In the genomic region with DNA sequence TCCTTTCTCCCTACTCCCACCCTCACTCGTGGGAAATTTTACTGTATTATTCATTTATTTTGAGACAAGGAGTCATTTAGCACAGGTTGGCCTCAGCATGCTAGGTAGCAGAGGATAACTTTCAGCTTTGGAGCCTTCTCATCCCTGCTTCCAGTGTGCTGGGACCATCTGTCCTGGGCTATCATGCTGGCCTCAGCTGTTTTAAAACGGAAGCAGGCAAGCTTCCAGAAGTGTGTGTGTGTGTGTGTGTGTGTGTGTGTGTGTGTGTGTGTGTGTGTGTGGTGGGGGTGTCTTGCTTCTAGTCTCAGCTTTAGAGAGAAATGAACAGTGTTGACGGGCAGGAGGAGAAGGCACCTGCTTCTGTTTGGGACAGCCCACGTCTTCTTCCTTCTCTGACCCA, we compare ENCODE assay signal across 16 mouse cellular contexts. TPM values are rescaled to one million over a fixed set of nuclear protein-coding genes. Genes with fewer than 3 reads are reported as not detected.
DNase-seq lines count a peak whose midpoint lies in the region; ATAC-seq lines count a peak whose summit lies in the region.
"Had no signal": no experiment of that assay in that cellular context is flagged by ENCODE, and none has a peak within 500 bp of the region (broad histone marks: within the 10 kb centered on the region; RNA-seq: fewer than 3 reads in every experiment).

No protein-coding gene starts in this region.

- DNase-seq in hindbrain, embryonic 10.5 days (ENCODE audit: low spot score) = no peak
- no peak for DNase-seq in hindbrain, embryonic 11.5 days (ENCODE audit: low spot score)
- peak; percentile 18 for DNase-seq in liver
- no peak for DNase-seq in liver, embryonic 11.5 days (ENCODE audit: low spot score)
- no peak for DNase-seq in embryonic facial prominence, embryonic 10.5 days (ENCODE audit: low spot score)
- DNase-seq in kidney, postnatal 25 days = peak; percentile 53 to 55
- no peak for DNase-seq in right cerebral cortex, postnatal 4 days
- no peak for DNase-seq in thymus, postnatal 25 days
- DNase-seq: cerebellum, postnatal 36 days; gastrocnemius, adult 2 months had no signal

- no peak for ATAC-seq in hindbrain, embryonic 11.5 days (ENCODE audit: low FRiP score)
- no peak for ATAC-seq in liver, embryonic 11.5 days (replicated peaks; ENCODE audit: low FRiP score)
- ATAC-seq: midbrain, embryonic 15.5 days had no signal

- H3K36me3 ChIP-seq in hindbrain, embryonic 10.5 days = no peaks in the 10 kb centered on the region
- no peaks in the 10 kb centered on the region for H3K36me3 ChIP-seq in hindbrain, embryonic 11.5 days (ENCODE audit: control insufficient read depth, insufficient read depth, low read length)
- H3K36me3 ChIP-seq in liver, embryonic 11.5 days (ENCODE audit: control insufficient read depth, insufficient read depth, low read length) = no peaks in the 10 kb centered on the region
- H3K36me3 ChIP-seq in embryonic facial prominence, embryonic 10.5 days (replicated peaks) = no peaks in the 10 kb centered on the region
- H3K36me3 ChIP-seq: liver, embryonic 15.5 days; midbrain, embryonic 15.5 days had no signal

- H3K4me3 ChIP-seq in hindbrain, embryonic 10.5 days = no peak overlapping the region
- no peak overlapping the region for H3K4me3 ChIP-seq in hindbrain, embryonic 11.5 days (ENCODE audit: low read depth, low read length)
- H3K4me3 ChIP-seq in liver, embryonic 11.5 days (ENCODE audit: low read depth, low read length) = no peak overlapping the region
- no peak overlapping the region for H3K4me3 ChIP-seq in embryonic facial prominence, embryonic 10.5 days
- H3K4me3 ChIP-seq: erythroblast, embryonic 14.5 days; gastrocnemius, adult 2 months; layer of hippocampus, adult 2 months; left cerebral cortex, adult 2 months; liver, embryonic 15.5 days; midbrain, embryonic 15.5 days had no signal

- H3K9ac ChIP-seq in hindbrain, embryonic 11.5 days (ENCODE audit: low read depth, low read length) = no peak overlapping the region
- H3K9ac ChIP-seq in liver, embryonic 11.5 days (ENCODE audit: low read depth, low read length) = no peak overlapping the region
- H3K9ac ChIP-seq: liver, embryonic 15.5 days; midbrain, embryonic 15.5 days had no signal

- peaks cover 27% of the 10 kb centered on the region for H3K4me1 ChIP-seq in hindbrain, embryonic 10.5 days (replicated peaks)
- H3K4me1 ChIP-seq in hindbrain, embryonic 11.5 days (replicated peaks; ENCODE audit: control insufficient read depth, insufficient read depth, low read length) = no peaks in the 10 kb centered on the region
- peaks cover 6% of the 10 kb centered on the region for H3K4me1 ChIP-seq in liver, embryonic 11.5 days (replicated peaks; ENCODE audit: control insufficient read depth, insufficient read depth, low read length)
- H3K4me1 ChIP-seq in embryonic facial prominence, embryonic 10.5 days = peaks cover 37% of the 10 kb centered on the region

- no peak overlapping the region for H3K4me2 ChIP-seq in hindbrain, embryonic 11.5 days (replicated peaks; ENCODE audit: low read depth, low read length)
- H3K4me2 ChIP-seq in liver, embryonic 11.5 days = no peak overlapping the region
- H3K4me2 ChIP-seq: liver, embryonic 15.5 days; midbrain, embryonic 15.5 days had no signal

- H3K27ac ChIP-seq in hindbrain, embryonic 10.5 days = peak overlapping the region; percentile 23; the same call in 1 of the 2 replicates
- H3K27ac ChIP-seq in hindbrain, embryonic 11.5 days (ENCODE audit: low read depth, low read length) = no peak overlapping the region
- H3K27ac ChIP-seq in liver, embryonic 11.5 days (ENCODE audit: low read depth, low read length) = no peak overlapping the region
- peak overlapping the region; percentile 63 for H3K27ac ChIP-seq in embryonic facial prominence, embryonic 10.5 days (replicated peaks)
- H3K27ac ChIP-seq: gastrocnemius, adult 2 months; layer of hippocampus, adult 2 months; left cerebral cortex, adult 2 months; liver, embryonic 15.5 days; macrophage; midbrain, embryonic 15.5 days had no signal

- H3K9me3 ChIP-seq in hindbrain, embryonic 10.5 days = no peaks in the 10 kb centered on the region
- no peaks in the 10 kb centered on the region for H3K9me3 ChIP-seq in hindbrain, embryonic 11.5 days (ENCODE audit: control insufficient read depth, low read length)
- no peaks in the 10 kb centered on the region for H3K9me3 ChIP-seq in liver, embryonic 11.5 days (ENCODE audit: control insufficient read depth, low read length)
- H3K9me3 ChIP-seq in embryonic facial prominence, embryonic 10.5 days = no peaks in the 10 kb centered on the region
- H3K9me3 ChIP-seq: liver, embryonic 15.5 days; midbrain, embryonic 15.5 days had no signal

- no peaks in the 10 kb centered on the region for H3K27me3 ChIP-seq in hindbrain, embryonic 10.5 days (ENCODE audit: insufficient read depth, poor library complexity, severe bottlenecking)
- H3K27me3 ChIP-seq in hindbrain, embryonic 11.5 days (ENCODE audit: control insufficient read depth, insufficient read depth, low read length) = no peaks in the 10 kb centered on the region
- no peaks in the 10 kb centered on the region for H3K27me3 ChIP-seq in liver, embryonic 11.5 days (replicated peaks; ENCODE audit: control insufficient read depth, insufficient read depth, low read length)
- H3K27me3 ChIP-seq in embryonic facial prominence, embryonic 10.5 days (replicated peaks; ENCODE audit: low read depth, poor library complexity, severe bottlenecking) = no peaks in the 10 kb centered on the region
- H3K27me3 ChIP-seq: liver, embryonic 15.5 days; midbrain, embryonic 15.5 days had no signal

- 79% methylated on average over 4 of the region's 4 CpGs for WGBS in hindbrain, embryonic 10.5 days
- whole genome bisulfite sequencing in hindbrain, embryonic 11.5 days = 79% methylated on average over 4 of the region's 4 CpGs
- 71% methylated on average over 4 of the region's 4 CpGs for WGBS in liver, embryonic 11.5 days
- WGBS in embryonic facial prominence, embryonic 10.5 days = 73% methylated on average over 4 of the region's 4 CpGs

RNA-seq across cellular contexts. Expression of a gene that starts 57.7 kb away (rescaled TPM):
- 0.42 TPM in 1 of 2 replicates, not detected in the other for polyA plus RNA-seq in hindbrain, embryonic 10.5 days (2016; fragmentation: Nextera tagmentation; extraction: Ambion mirVana)
- polyA plus RNA-seq in hindbrain, embryonic 11.5 days (2014; fragmentation: Nextera tagmentation; extraction: Ambion mirVana) = 0.09 TPM in 1 of 2 replicates, not detected in the other
- 16.5 and 16.6 TPM in 2 replicates for polyA plus RNA-seq in liver, embryonic 11.5 days (2014; fragmentation: Nextera tagmentation; extraction: Ambion mirVana)
- polyA plus RNA-seq in embryonic facial prominence, embryonic 10.5 days (2016; fragmentation: Nextera tagmentation; extraction: Ambion mirVana) = 0.61 and 0.74 TPM in 2 replicates
- polyA plus RNA-seq: erythroblast, embryonic 14.5 days had no signal

Comparison
In these comparisons a context has a peak if more than half of its experiments do, and no peak if none do; other contexts are left out.
1. DNase-seq: peak in liver (single experiment) and kidney, postnatal 25 days (2 of 2); none in hindbrain, embryonic 10.5 days (single experiment), hindbrain, embryonic 11.5 days (single experiment), liver, embryonic 11.5 days (single experiment), embryonic facial prominence, embryonic 10.5 days (single experiment), right cerebral cortex, postnatal 4 days (single experiment) and thymus, postnatal 25 days (single experiment).
2. H3K27ac ChIP-seq: peak in hindbrain, embryonic 10.5 days (single experiment) and embryonic facial prominence, embryonic 10.5 days (single experiment); none in hindbrain, embryonic 11.5 days (single experiment) and liver, embryonic 11.5 days (single experiment).
3. RNA of a gene that starts 57.7 kb away (polyA plus RNA-seq): 16.5 to 16.6 TPM in liver, embryonic 11.5 days; 0.61 to 0.74 TPM in embryonic facial prominence, embryonic 10.5 days, 0.42 TPM in hindbrain, embryonic 10.5 days and 0.09 TPM in hindbrain, embryonic 11.5 days; every median in the first group is over 10 times any median in the second.